Mouse (Mus musculus) liver, embryonic 14.5 days (tissue): ENCODE measurements around the gene Sdk1. TPM values are rescaled to one million over a fixed set of nuclear protein-coding genes. Genes with fewer than 3 reads are reported as not detected.

ENCODE experiments used
- ATAC-seq: fragments of 200-750 bp; cut with Nextera tagmentation; 2 replicates; pipeline ENCODE4 v1.8.0; 2017; ENCODE audit warnings: moderate number of reproducible peaks, mild to moderate bottlenecking, moderate library complexity; ENCODE audit not compliant: insufficient read depth
- DNase-seq, 3 experiments: peaks; one replicate each; pipeline ENCODE4 v3.0.0-alpha.2; 2012 to 2013; ENCODE audit warnings: low read depth in 3 of 3, low spot score in 3 of 3
- H3K27ac ChIP-seq: fragments of 300-500 bp; sonication (generic); 2 replicates; pipeline ENCODE4 v1.5.1; 2014; ENCODE audit warnings: moderate library complexity, mild to moderate bottlenecking, control low read depth, inconsistent platforms
- H3K27me3 ChIP-seq: fragments of 300-500 bp; sonication (generic); 2 replicates; pipeline ENCODE4 v1.6.1; 2014; ENCODE audit warnings: mild to moderate bottlenecking, low read length, moderate library complexity; ENCODE audit not compliant: control insufficient read depth, insufficient read depth
- H3K36me3 ChIP-seq: fragments of 300-500 bp; sonication (generic); replicated peaks from 2 replicates; pipeline ENCODE4 v1.6.1; 2014; ENCODE audit warnings: low read depth; ENCODE audit not compliant: control insufficient read depth, insufficient read depth
- H3K4me1 ChIP-seq, 2 experiments: fragments of 200-500 bp in 1 of 2; fragments of 300-500 bp in 1 of 2; sonication (generic) in 1 of 2; replicated peaks; 2 replicates each; pipeline ENCODE4 v1.6.1; 2012 to 2014; ENCODE audit warnings: antibody characterized with exemption in 1 of 2, inconsistent platforms in 1 of 2, low read length in 1 of 2; ENCODE audit not compliant: control insufficient read depth in 2 of 2, insufficient read depth in 2 of 2
- H3K4me2 ChIP-seq: fragments of 300-500 bp; sonication (generic); 2 replicates; pipeline ENCODE4 v1.6.1; 2014; ENCODE audit warnings: low read depth, mild to moderate bottlenecking, control low read depth, moderate library complexity
- H3K4me3 ChIP-seq, 2 experiments: fragments of 200-500 bp in 1 of 2; fragments of 300-500 bp in 1 of 2; sonication (generic) in 1 of 2; 2 replicates each; pipeline ENCODE4 v1.5.1; 2012 to 2014; ENCODE audit warnings: low read depth in 2 of 2, low read length in 2 of 2, mild to moderate bottlenecking in 2 of 2, control low read depth in 1 of 2, inconsistent platforms in 1 of 2, moderate library complexity in 1 of 2; ENCODE audit not compliant: insufficient read depth in 1 of 2
- H3K9ac ChIP-seq: fragments of 300-500 bp; sonication (generic); replicated peaks from 2 replicates; pipeline ENCODE4 v1.6.1; 2014; ENCODE audit warnings: mild to moderate bottlenecking, control low read depth, moderate library complexity
- H3K9me3 ChIP-seq: fragments of 300-500 bp; sonication (generic); 2 replicates; pipeline ENCODE4 v1.6.1; 2016; ENCODE audit warnings: low read length, mixed read lengths; ENCODE audit not compliant: control insufficient read depth
- CTCF ChIP-seq: IDR thresholded peaks from 2 replicates; pipeline ENCODE4 v1.5.1; 2016; ENCODE audit warnings: antibody characterized with exemption, low read depth, control low read depth
- EP300 ChIP-seq: IDR thresholded peaks from 2 replicates; pipeline ENCODE4 v1.6.1; 2016; ENCODE audit warnings: antibody characterized with exemption, low read depth
- WGBS: fragments of 180-500 bp; shearing (Covaris S2); extraction: QIAGEN DNeasy Blood & Tissue Kit; methylation state at CpG from one replicate; pipeline ENCODE4 v1.1.7; 2014; ENCODE audit not compliant: insufficient replicate concordance; 5-methylcytosine and 5-hydroxymethylcytosine counted together
- polyA plus RNA-seq, 2 experiments: library from polyadenylated mRNA; depleted of rRNA in 1 of 2; stranded (reverse) in 1 of 2; unstranded in 1 of 2; fragments of >200 nt; fragmentation: Nextera tagmentation in 1 of 2; extraction: Ambion mirVana in 1 of 2; gene quantifications; 2 replicates each; pipeline versions ENCODE4 v1.2.1 to v1.2.3; 2012 to 2014

Sdk1 gene
- polyA plus RNA-seq, 2 experiments, result 0.01 to 0.25 TPM

DNA sequence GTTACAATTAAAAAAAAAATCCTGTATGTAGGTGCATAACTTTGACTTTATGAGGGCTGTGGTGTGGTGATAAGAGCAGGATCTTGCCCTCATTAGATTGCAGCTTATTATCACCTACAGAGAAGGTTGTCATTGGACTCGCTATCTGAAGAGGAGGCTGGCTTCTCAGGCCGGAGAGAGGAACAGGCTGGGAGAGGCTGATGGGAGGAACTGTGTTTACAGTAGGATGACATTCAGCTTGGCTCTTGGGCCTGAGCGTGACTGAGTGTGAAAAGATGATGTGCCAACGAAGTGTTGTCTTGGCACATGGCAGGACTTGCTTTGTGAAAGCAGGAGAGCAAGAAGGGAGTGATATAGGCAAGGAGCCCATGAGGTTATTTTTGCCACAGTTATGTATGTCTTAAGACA, 61.0 kb downstream of the Sdk1 start:
- ATAC-seq (peak; percentile 62), DNase-seq (no peak)
- H3K4me2 ChIP-seq, result no peak overlapping the region
- H3K9me3 ChIP-seq, result no peaks in the 10 kb centered on the region
- H3K9ac ChIP-seq, result no peak overlapping the region
- 23% methylated on average over 4 of the region's 4 CpGs for WGBS
- H3K36me3 ChIP-seq, result no peaks in the 10 kb centered on the region
- H3K27me3 ChIP-seq, result no peaks in the 10 kb centered on the region
- peaks cover 0 to 4% of the 10 kb centered on the region in 2 experiments; a peak in 1 of 4 replicates for H3K4me1 ChIP-seq
- no peak overlapping the region for H3K4me3 ChIP-seq
- no peak overlapping the region for H3K27ac ChIP-seq
- TF ChIP-seq CTCF, result no peak
- TF ChIP-seq EP300, result peak; percentile 30; the same call in 1 of the 2 replicates

DNA sequence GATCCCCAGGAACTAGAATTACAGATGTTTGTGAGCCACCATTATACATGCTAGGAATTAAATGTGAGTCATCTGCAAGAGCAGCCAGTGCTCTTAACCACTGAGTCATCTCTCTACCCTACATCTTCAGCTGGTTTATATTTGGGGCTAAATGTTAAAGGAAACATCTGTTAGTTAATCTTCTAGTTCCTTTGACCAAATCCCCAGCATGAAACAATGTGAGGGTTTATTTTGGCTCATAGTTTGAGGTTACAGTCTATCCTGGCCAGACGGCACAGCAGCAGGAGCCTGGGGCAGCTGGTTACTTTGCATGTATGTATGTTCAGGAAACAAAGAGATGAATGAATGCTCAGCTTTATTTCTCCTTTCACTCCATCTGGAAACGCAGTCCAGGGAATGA, 62.5 kb downstream of the Sdk1 start:
- no peak for ATAC-seq
- H3K4me3 ChIP-seq, result no peak overlapping the region
- H3K27ac ChIP-seq, result no peak overlapping the region
- H3K9me3 ChIP-seq, result no peaks in the 10 kb centered on the region
- TF ChIP-seq EP300 (no peak), CTCF (no peak)
- 40% methylated on average over 2 of the region's 2 CpGs for WGBS
- no peak overlapping the region for H3K9ac ChIP-seq
- peaks cover 0 to 4% of the 10 kb centered on the region in 2 experiments; a peak in 1 of 4 replicates for H3K4me1 ChIP-seq
- no peak for DNase-seq
- no peaks in the 10 kb centered on the region for H3K36me3 ChIP-seq
- H3K4me2 ChIP-seq, result no peak overlapping the region
- no peaks in the 10 kb centered on the region for H3K27me3 ChIP-seq

DNA sequence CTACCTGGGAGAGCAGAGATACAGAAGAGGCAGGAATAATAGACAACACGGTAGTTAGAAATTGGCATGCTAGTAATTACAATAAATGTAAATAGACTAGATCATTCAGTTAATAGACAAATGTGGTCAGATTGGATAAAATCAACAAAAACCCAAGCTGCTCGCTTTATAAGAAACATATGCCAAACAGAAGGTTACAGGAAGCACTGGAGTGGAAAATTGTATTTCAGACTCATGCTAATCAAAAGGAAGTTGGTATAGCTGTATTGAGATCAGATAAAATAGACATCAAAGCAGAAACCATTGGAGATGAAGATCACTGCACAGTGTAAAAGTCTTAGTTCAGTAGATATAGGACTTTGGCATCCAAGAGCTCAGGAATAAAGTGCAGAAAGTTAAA, 63.4 kb downstream of the Sdk1 start:
- peaks cover 0 to 4% of the 10 kb centered on the region in 2 experiments; a peak in 1 of 4 replicates for H3K4me1 ChIP-seq
- no peak overlapping the region for H3K4me3 ChIP-seq
- no peaks in the 10 kb centered on the region for H3K27me3 ChIP-seq
- H3K36me3 ChIP-seq, result no peaks in the 10 kb centered on the region
- 49% methylated on average over 2 of the region's 2 CpGs for WGBS
- H3K4me2 ChIP-seq, result no peak overlapping the region
- no peak for ATAC-seq
- H3K27ac ChIP-seq, result no peak overlapping the region
- TF ChIP-seq CTCF, result no peak
- no peak for TF ChIP-seq EP300
- no peak overlapping the region for H3K9ac ChIP-seq
- no peak for DNase-seq
- H3K9me3 ChIP-seq, result no peaks in the 10 kb centered on the region

DNA sequence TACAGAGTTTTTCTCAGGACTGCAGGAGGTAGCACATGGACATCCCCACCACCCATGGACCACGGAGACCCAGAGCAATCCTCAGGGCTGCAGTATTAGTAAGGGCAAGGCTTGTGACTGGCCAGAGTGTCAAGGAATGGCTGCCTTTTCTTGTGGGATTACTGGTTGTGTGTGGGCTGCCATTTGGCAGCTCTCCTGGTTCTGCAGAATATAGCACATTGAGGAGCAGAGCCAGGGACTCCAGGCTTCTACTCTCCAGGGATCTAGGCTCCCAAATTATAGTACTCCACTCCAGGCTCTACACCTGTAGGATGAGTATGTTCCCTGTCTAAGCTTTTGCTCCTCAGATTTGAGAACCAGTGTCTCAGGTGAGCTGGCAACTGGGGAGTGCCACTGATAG, 69.4 kb downstream of the Sdk1 start:
- Histone ChIP-seq H3K4me2 (no peak overlapping the region), H3K27ac (no peak overlapping the region), H3K27me3 (no peaks in the 10 kb centered on the region), H3K4me3 (no peak overlapping the region), H3K4me1 (peaks cover 0 to 4% of the 10 kb centered on the region in 2 experiments; a peak in 1 of 4 replicates), H3K36me3 (no peaks in the 10 kb centered on the region), H3K9ac (no peak overlapping the region), H3K9me3 (no peaks in the 10 kb centered on the region)
- WGBS, result 62% methylated on average over 1 of the region's 1 CpGs
- ATAC-seq (no peak), DNase-seq (no peak)
- TF ChIP-seq CTCF, result no peak
- TF ChIP-seq EP300, result no peak

DNA sequence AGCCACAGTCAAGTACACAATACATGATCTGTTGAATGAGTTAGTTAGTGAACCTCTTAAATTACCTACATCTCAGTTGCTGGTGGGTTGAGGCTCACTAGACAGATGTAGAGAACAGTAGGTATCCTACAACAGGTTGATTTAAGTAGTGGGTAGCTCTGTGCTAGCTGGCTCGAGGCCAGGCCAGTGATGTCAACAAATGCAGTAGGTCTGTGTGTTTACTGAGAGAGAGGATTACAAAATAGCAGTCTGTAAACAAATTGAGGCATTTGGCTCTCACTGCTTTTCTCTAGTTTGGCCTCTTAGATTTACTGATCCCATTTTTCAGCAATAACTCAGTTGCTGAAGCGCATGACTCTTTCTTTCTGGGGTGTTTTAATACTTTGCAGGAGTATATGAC, 70.5 kb downstream of the Sdk1 start:
- no peak for TF ChIP-seq EP300
- no peak for TF ChIP-seq CTCF
- WGBS, result 48% methylated on average over 2 of the region's 2 CpGs
- H3K4me3 ChIP-seq, result no peak overlapping the region
- H3K27me3 ChIP-seq, result no peaks in the 10 kb centered on the region
- no peak overlapping the region for H3K9ac ChIP-seq
- H3K4me1 ChIP-seq, result peaks cover 0 to 4% of the 10 kb centered on the region in 2 experiments; a peak in 1 of 4 replicates
- no peak overlapping the region for H3K27ac ChIP-seq
- no peaks in the 10 kb centered on the region for H3K36me3 ChIP-seq
- H3K9me3 ChIP-seq, result no peaks in the 10 kb centered on the region
- ATAC-seq (no peak), DNase-seq (peak; percentile 6 to 15 (median 14))
- H3K4me2 ChIP-seq, result no peak overlapping the region
